Mouse (Mus musculus): ENCODE results near the gene Vmn1r40. TPM values are rescaled to one million over a fixed set of nuclear protein-coding genes. Genes with fewer than 3 reads are reported as not detected.

The Vmn1r40 gene
- polyA plus RNA-seq, 1 experiment from 2014 or later = not detected

DNA sequence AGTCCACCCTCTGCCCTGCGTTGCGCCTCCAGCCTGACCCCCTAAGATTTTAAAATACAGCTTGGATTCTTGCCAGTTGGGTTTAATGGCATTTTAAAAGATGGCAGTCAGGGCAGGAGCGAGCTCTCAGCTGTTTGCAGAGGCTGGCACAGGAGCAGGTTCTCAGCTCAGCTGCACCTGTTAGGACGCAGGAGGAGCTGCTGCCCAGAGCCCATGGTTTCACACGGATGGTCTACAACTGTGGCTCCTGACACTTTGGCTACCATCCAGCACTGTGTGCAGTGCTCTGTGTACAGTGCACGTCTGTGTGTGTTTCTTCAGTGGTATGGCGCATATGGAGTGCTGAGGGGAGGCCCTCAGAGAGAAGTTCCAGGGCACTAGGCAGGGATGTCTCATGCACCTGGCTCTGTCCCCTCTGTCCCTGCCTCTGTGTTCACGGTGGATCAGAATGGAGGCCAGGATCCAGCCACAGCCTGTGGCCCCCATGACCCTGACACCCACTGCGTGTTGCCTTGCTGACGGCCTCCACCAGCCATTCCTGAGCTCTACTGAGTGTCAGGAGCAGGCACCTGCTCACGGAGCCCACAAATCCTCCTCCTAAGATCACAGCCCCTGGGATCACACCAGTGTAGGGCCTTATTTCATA lies 34.1 kb upstream of the Vmn1r40 start:
- Histone ChIP-seq H3K9ac (no peak overlapping the region), H3K4me2 (no peak overlapping the region), H3K36me3 (ENCODE audit: poor library complexity, severe bottlenecking) (peaks cover 6% of the 10 kb centered on the region), H3K27ac (no peak overlapping the region), H3K27me3 (no peaks in the 10 kb centered on the region), H3K4me3 (no peak overlapping the region), H3K4me1 (peaks cover 6% of the 10 kb centered on the region; the same call in 1 of the 2 replicates), H3K9me3 (replicated peaks) (no peaks in the 10 kb centered on the region)
- peak; percentile 58; the same call in 1 of the 2 replicates for ATAC-seq
- 83% methylated on average over 11 of the region's 11 CpGs for WGBS

DNA sequence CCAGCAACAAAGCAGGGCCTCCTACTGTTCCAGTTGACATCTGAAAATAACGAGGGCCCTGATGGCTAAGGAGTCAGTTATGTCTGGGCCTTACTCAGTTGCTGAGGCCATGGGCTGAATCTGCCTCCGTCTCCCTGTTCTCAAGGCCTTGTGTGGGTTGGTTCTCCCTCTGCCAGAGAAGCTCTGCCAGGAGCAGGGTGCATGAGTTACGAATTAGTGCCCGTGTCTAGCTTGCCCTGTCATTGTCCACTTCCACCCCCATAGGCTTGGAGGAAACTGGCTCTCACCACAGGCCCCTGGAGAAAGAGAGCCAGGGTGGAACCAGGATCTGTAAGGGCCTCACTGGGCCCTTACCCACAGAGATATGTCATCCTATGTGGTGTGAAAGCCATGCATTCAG lies 28.8 kb upstream of the Vmn1r40 start:
- no peak overlapping the region for H3K4me3 ChIP-seq
- WGBS = 64% methylated on average over 4 of the region's 4 CpGs

DNA sequence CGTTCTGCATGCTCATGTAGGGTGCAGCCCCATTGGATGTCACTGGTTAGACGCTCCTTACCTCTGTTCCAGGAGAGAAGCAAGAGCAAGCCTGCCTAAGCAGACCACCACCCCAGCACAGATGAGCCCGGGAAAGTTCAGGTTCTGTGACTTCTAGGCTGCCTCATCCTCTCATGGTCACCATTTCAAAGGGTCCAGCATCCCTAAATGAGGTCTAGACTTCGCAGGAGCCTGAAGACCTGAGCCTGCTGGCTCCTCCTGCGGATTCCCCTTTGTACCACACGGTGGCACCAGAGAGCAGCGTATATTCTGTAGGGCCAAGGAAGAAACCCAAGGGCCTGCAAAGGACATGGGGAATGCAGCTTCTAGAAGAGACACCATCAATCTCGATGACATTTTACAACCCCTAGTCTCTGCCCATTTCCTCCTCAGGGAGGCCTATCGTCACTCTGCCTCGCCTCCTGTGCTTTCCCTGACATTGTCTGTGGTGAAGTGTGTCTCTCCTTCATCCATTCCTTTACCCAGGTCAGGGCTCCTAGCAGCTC lies 28.0 kb upstream of the Vmn1r40 start:
- WGBS = 21% methylated on average over 10 of the region's 10 CpGs
- no peak overlapping the region for H3K27ac ChIP-seq
- no peak overlapping the region for H3K4me3 ChIP-seq
- H3K27me3 ChIP-seq = no peaks in the 10 kb centered on the region
- no peak overlapping the region for H3K4me2 ChIP-seq
- no peak overlapping the region for H3K9ac ChIP-seq
- no peaks in the 10 kb centered on the region for H3K9me3 ChIP-seq (replicated peaks)
- ATAC-seq = peak; percentile 63
- H3K4me1 ChIP-seq = no peaks in the 10 kb centered on the region
- H3K36me3 ChIP-seq (ENCODE audit: poor library complexity, severe bottlenecking) = peaks cover 6% of the 10 kb centered on the region

More for the DNA sequence above, 28.8 kb upstream of the Vmn1r40 start:
- H3K4me2 ChIP-seq = no peak overlapping the region
- H3K36me3 ChIP-seq (ENCODE audit: poor library complexity, severe bottlenecking) = peaks cover 6% of the 10 kb centered on the region
- ATAC-seq = no peak
- no peak overlapping the region for H3K9ac ChIP-seq
- no peaks in the 10 kb centered on the region for H3K27me3 ChIP-seq
- no peak overlapping the region for H3K27ac ChIP-seq
- H3K4me1 ChIP-seq = no peaks in the 10 kb centered on the region
- H3K9me3 ChIP-seq (replicated peaks) = no peaks in the 10 kb centered on the region

DNA sequence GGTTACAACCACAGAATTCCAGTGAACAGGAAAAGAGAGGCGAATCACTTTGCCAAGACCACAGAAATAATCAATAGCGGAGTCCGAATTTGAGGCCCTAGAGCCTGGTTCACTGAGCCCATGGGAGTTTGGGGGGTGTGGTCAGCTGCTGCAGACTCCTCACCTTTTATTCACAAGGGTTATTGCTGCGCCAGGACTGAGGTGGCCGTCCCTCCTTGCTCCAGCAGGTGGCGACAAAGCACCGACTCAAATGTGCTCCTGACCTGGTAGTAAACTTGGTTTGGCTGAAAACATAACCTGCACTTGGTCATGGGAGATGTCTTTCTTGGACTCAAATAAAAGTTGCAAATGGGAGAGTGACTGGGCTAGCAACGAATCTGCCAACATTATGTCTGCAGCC lies 27.2 kb upstream of the Vmn1r40 start:
- H3K4me2 ChIP-seq = no peak overlapping the region
- no peak; the same call in 1 of the 2 replicates for ATAC-seq
- H3K4me3 ChIP-seq = no peak overlapping the region
- H3K9me3 ChIP-seq (replicated peaks) = no peaks in the 10 kb centered on the region
- 11% methylated on average over 8 of the region's 8 CpGs for WGBS
- H3K27me3 ChIP-seq = no peaks in the 10 kb centered on the region
- peaks cover 4% of the 10 kb centered on the region for H3K36me3 ChIP-seq (ENCODE audit: poor library complexity, severe bottlenecking)
- no peaks in the 10 kb centered on the region for H3K4me1 ChIP-seq
- no peak overlapping the region for H3K9ac ChIP-seq
- no peak overlapping the region for H3K27ac ChIP-seq

GRCm38 (mm10) chr6:89684231-89684630 lies 23.1 kb upstream of the Vmn1r40 start:
- H3K27me3 ChIP-seq = no peaks in the 10 kb centered on the region
- no peak overlapping the region for H3K27ac ChIP-seq
- no peak overlapping the region for H3K4me3 ChIP-seq
- ATAC-seq = no peak
- H3K4me2 ChIP-seq = no peak overlapping the region
- H3K9me3 ChIP-seq (replicated peaks) = no peaks in the 10 kb centered on the region
- H3K9ac ChIP-seq = no peak overlapping the region
- H3K36me3 ChIP-seq (ENCODE audit: poor library complexity, severe bottlenecking) = no peaks in the 10 kb centered on the region
- 69% methylated on average over 1 of the region's 1 CpGs for WGBS
- no peaks in the 10 kb centered on the region for H3K4me1 ChIP-seq

DNA sequence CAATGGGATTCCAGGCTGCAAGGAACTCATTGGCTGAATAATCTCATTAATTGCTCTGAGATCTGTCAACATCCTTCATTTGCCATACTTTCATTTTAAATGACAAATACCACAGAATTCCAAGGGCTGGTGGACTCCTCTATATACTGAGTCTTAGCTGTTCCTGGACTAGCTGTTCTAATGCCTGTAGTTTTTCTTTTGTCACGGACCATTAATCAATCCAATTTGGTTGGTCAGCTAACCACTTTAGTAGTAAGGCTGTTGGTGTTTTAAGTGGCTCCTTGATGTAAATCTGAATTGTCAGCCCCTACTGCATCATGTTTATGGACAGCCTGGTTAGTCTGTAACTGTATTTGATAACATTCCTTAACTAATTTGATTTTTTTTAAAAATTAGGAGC lies 20.2 kb upstream of the Vmn1r40 start:
- Histone ChIP-seq H3K9ac (no peak overlapping the region), H3K27me3 (no peaks in the 10 kb centered on the region), H3K4me1 (no peaks in the 10 kb centered on the region), H3K4me3 (no peak overlapping the region), H3K4me2 (no peak overlapping the region), H3K9me3 (replicated peaks) (no peaks in the 10 kb centered on the region), H3K36me3 (ENCODE audit: poor library complexity, severe bottlenecking) (no peaks in the 10 kb centered on the region), H3K27ac (no peak overlapping the region)
- no peak for ATAC-seq
- WGBS = 83% methylated on average over 1 of the region's 1 CpGs

DNA sequence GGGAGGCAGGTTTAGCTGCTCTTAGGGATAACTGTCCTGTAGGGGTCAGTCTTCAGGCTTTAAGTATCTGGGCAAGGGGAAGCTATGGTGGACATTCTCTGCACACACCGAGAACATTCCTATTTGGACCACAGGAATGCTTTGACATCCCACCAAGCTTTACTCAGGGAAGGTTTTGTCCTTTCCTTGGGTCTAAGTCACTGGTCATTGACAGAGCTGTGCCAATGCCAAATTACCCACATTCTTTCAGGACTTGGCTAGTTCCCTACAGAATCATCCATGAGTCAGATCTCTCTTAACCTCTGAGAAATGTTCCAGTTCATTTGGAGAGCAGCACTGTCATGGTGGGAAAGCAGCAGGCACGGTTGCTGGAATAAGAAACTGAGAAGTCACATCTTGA lies 716 bp upstream of the Vmn1r40 start:
- ATAC-seq = no peak
- Histone ChIP-seq H3K4me1 (no peaks in the 10 kb centered on the region), H3K27ac (no peak overlapping the region), H3K4me3 (no peak overlapping the region), H3K9ac (no peak overlapping the region), H3K9me3 (replicated peaks) (no peaks in the 10 kb centered on the region), H3K27me3 (no peaks in the 10 kb centered on the region), H3K36me3 (ENCODE audit: poor library complexity, severe bottlenecking) (no peaks in the 10 kb centered on the region), H3K4me2 (no peak overlapping the region)
- WGBS = 74% methylated on average over 2 of the region's 2 CpGs

DNA sequence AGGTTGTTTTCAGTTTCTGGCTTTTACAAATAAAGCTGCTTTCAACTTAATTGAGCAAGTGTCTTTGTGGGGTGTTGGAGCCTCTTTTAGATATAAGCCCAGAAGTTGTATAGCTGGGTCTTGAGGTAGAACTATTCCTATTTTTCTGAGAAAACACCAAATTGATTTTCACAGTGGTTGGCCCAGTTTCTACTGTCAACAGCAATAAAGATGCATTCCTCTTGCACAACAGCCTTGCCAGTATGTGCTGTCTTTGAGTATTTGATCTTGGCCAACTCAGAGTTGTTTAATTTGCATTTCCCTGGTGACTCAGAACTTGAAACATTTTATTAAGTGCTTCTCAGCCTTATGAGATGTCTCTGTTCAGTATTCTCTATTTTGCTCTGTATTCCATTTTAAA lies 10.7 kb downstream of the Vmn1r40 start:
- H3K9me3 ChIP-seq (replicated peaks) = no peaks in the 10 kb centered on the region
- H3K36me3 ChIP-seq (ENCODE audit: poor library complexity, severe bottlenecking) = no peaks in the 10 kb centered on the region
- no peak overlapping the region for H3K4me2 ChIP-seq
- no peak overlapping the region for H3K4me3 ChIP-seq
- no peaks in the 10 kb centered on the region for H3K27me3 ChIP-seq
- no peak for ATAC-seq
- H3K27ac ChIP-seq = no peak overlapping the region
- H3K4me1 ChIP-seq = no peaks in the 10 kb centered on the region
- no peak overlapping the region for H3K9ac ChIP-seq

GRCm38 (mm10) chr6:89740466-89740865 lies 33.1 kb downstream of the Vmn1r40 start, which contains the start of gene Vmn1r41:
Gene Vmn1r41 (plus strand): TSS chr6:89740766.
- H3K4me3 ChIP-seq = no peak within 1 kb of the TSS
- H3K9me3 ChIP-seq (replicated peaks) = peaks cover 8% of the 10 kb centered on the region; the same call in 1 of the 2 replicates
- H3K9ac ChIP-seq = no peak within 1 kb of the TSS
- H3K4me2 ChIP-seq = no peak within 1 kb of the TSS
- no peaks in the 10 kb centered on the region for H3K27me3 ChIP-seq
- no peak within 1 kb of the TSS for H3K27ac ChIP-seq
- no peak for ATAC-seq
- H3K36me3 ChIP-seq (ENCODE audit: poor library complexity, severe bottlenecking) = no peaks in the 10 kb centered on the region
- H3K4me1 ChIP-seq = no peaks in the 10 kb centered on the region

DNA sequence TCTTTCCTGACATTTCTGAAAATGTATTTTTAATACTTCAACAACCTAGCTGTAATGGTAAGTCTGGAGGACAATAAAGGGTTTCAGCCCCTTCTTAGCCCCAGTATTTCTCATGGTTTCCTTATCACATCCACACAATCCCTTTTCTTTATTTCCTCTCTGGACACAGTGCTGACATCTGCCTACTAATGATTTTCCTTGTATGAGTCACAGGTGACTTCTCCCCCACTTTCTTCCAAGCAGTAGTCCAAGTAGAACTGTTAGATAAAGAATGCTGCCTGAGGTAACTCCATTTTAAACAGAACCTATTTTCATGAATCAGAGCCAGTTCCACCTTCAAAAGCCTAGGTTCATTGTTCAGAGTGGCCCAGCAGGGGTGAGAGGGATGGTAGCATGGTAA lies 35.5 kb downstream of the Vmn1r40 start:
- Histone ChIP-seq H3K9me3 (replicated peaks) (peaks cover 8% of the 10 kb centered on the region; the same call in 1 of the 2 replicates), H3K36me3 (ENCODE audit: poor library complexity, severe bottlenecking) (no peaks in the 10 kb centered on the region), H3K4me1 (no peaks in the 10 kb centered on the region), H3K27ac (no peak overlapping the region), H3K4me3 (no peak overlapping the region), H3K4me2 (no peak overlapping the region), H3K27me3 (no peaks in the 10 kb centered on the region), H3K9ac (no peak overlapping the region)
- ATAC-seq = no peak

Other genes starting within 250 kb of the Vmn1r40 start
- 108 and 121 TPM in 2 replicates for gene Chchd6, start 111.9 kb upstream of the Vmn1r40 start, polyA plus RNA-seq (2015; fragmentation: Nextera tagmentation; extraction: Ambion mirVana)
- gene Txnrd3, start 63.6 kb upstream of the Vmn1r40 start, polyA plus RNA-seq (2015; fragmentation: Nextera tagmentation; extraction: Ambion mirVana) = 7.6 and 9.1 TPM in 2 replicates
- gene Vmn1r41, start 33.2 kb downstream of the Vmn1r40 start, polyA plus RNA-seq (2015; fragmentation: Nextera tagmentation; extraction: Ambion mirVana) = not detected in 2 replicates
- gene Vmn1r42, start 168.9 kb downstream of the Vmn1r40 start, polyA plus RNA-seq (2015; fragmentation: Nextera tagmentation; extraction: Ambion mirVana) = not detected in 2 replicates
- gene Vmn1r43, start 168.9 kb downstream of the Vmn1r40 start, polyA plus RNA-seq (2015; fragmentation: Nextera tagmentation; extraction: Ambion mirVana) = not detected in 2 replicates
- gene Vmn1r44, start 176.1 kb downstream of the Vmn1r40 start, polyA plus RNA-seq (2015; fragmentation: Nextera tagmentation; extraction: Ambion mirVana) = not detected in 2 replicates
- gene Vmn1r45, start 233.1 kb downstream of the Vmn1r40 start, polyA plus RNA-seq (2015; fragmentation: Nextera tagmentation; extraction: Ambion mirVana) = not detected in 2 replicates